Mouse (Mus musculus): ENCODE data around the gene Stk11.

- TF ChIP-seq CTCF (IDR thresholded peaks at IDR 0.05; ENCODE audit: borderline replicate concordance, insufficient read depth, low read length) (no peak), POLR2A (IDR thresholded peaks at IDR 0.05; ENCODE audit: low read depth, low read length) (no peak)
These were observed 18.3 kb upstream of the Stk11 start for GRCm38 (mm10) chr10:80097275-80097674.
